Mouse (Mus musculus) G1E (cell line): ENCODE data around the gene Rpl9-ps1.

Experiments used
- CTCF ChIP-seq: IDR thresholded peaks from 2 replicates; pipeline ENCODE4 v1.5.1; 2012; ENCODE audit warnings: low read depth, low read length, inconsistent platforms, mixed read lengths
- GATA1 ChIP-seq: IDR thresholded peaks from 2 replicates; pipeline ENCODE4 v1.6.1; 2012; ENCODE audit warnings: borderline replicate concordance, low read length, inconsistent platforms, mixed read lengths

GRCm38 (mm10) chr11:83618238-83618637, 27.2 kb downstream of the Rpl9-ps1 start:
- TF ChIP-seq GATA1 (no peak), CTCF (no peak)
